Mouse (Mus musculus) embryonic facial prominence, embryonic 11.5 days (tissue): ENCODE results near the gene Slc28a2. TPM values are rescaled to one million over a fixed set of nuclear protein-coding genes. Genes with fewer than 3 reads are reported as not detected.
"Not testable (repeated sequence)": the region's sequence is repeated elsewhere in the genome, so short reads cannot be mapped to it uniquely, and the experiment has no call there.

Experiments
- ATAC-seq: fragments of 200-750 bp; cut with Nextera tagmentation; replicated peaks from 2 replicates; pipeline ENCODE4 v1.8.0; 2017; ENCODE audit warnings: low read depth; ENCODE audit not compliant: insufficient number of reproducible peaks, low FRiP score, low TSS enrichment
- DNase-seq: peaks from one replicate; pipeline ENCODE4 v3.0.0-alpha.2; 2015; ENCODE audit warnings: low spot score
- H3K27ac ChIP-seq: fragments of 300-500 bp; sonication (generic); replicated peaks from 2 replicates; pipeline ENCODE4 v1.5.1; 2014; ENCODE audit warnings: mild to moderate bottlenecking, low read depth, low read length, control low read depth
- H3K27me3 ChIP-seq: fragments of 300-500 bp; sonication (generic); 2 replicates; pipeline ENCODE4 v1.6.1; 2014; ENCODE audit warnings: mild to moderate bottlenecking, low read length, moderate library complexity, mixed read lengths; ENCODE audit not compliant: control insufficient read depth, insufficient read depth
- H3K36me3 ChIP-seq: fragments of 300-500 bp; sonication (generic); replicated peaks from 2 replicates; pipeline ENCODE4 v1.6.1; 2014; ENCODE audit warnings: low read depth, mild to moderate bottlenecking, low read length, moderate library complexity, mixed read lengths; ENCODE audit not compliant: control insufficient read depth, insufficient read depth
- H3K4me1 ChIP-seq: fragments of 300-500 bp; sonication (generic); 2 replicates; pipeline ENCODE4 v1.6.1; 2014; ENCODE audit warnings: low read length, mixed read lengths; ENCODE audit not compliant: control insufficient read depth, insufficient read depth
- H3K4me2 ChIP-seq: fragments of 300-500 bp; sonication (generic); 2 replicates; pipeline ENCODE4 v1.6.1; 2014; ENCODE audit warnings: low read depth, mild to moderate bottlenecking, control low read depth, low read length, moderate library complexity
- H3K4me3 ChIP-seq: fragments of 300-500 bp; sonication (generic); 2 replicates; pipeline ENCODE4 v1.5.1; 2014; ENCODE audit warnings: low read depth, low read length, control low read depth
- H3K9ac ChIP-seq: fragments of 300-500 bp; sonication (generic); replicated peaks from 2 replicates; pipeline ENCODE4 v1.6.1; 2014; ENCODE audit warnings: mild to moderate bottlenecking, control low read depth, low read length
- H3K9me3 ChIP-seq: fragments of 300-500 bp; sonication (generic); replicated peaks from 2 replicates; pipeline ENCODE4 v1.6.1; 2016; ENCODE audit warnings: mild to moderate bottlenecking, low read length, inconsistent platforms, mixed read lengths; ENCODE audit not compliant: control insufficient read depth
- WGBS: fragments of 180-500 bp; shearing (Covaris S2); extraction: QIAGEN DNeasy Blood & Tissue Kit; methylation state at CpG from one replicate; pipeline ENCODE4 v1.1.7; 2014; 5-methylcytosine and 5-hydroxymethylcytosine counted together
- polyA plus RNA-seq: library from polyadenylated mRNA; unstranded; fragments of >200 nt; fragmentation: Nextera tagmentation; extraction: Ambion mirVana; gene quantifications from 2 replicates; pipeline ENCODE4 v1.2.1, GENCODE M21; 2014

The Slc28a2 gene
- 0.15 and 0.28 TPM in 2 replicates for polyA plus RNA-seq

GRCm38 (mm10) chr2:122426200-122426599 lies at the start of gene Slc28a2:
Gene Slc28a2 (plus strand): TSS chr2:122426477.
- H3K36me3 ChIP-seq, H3K27ac ChIP-seq, H3K4me2 ChIP-seq, H3K4me1 ChIP-seq, ATAC-seq, DNase-seq, H3K9me3 ChIP-seq, H3K4me3 ChIP-seq, H3K27me3 ChIP-seq, H3K9ac ChIP-seq: not testable (repeated sequence)
- WGBS: 53% methylated on average over 3 of the region's 3 CpGs

- Histone ChIP-seq H3K4me2 (peak overlapping the region; percentile 46), H3K36me3 (no peaks in the 10 kb centered on the region), H3K4me1 (no peaks in the 10 kb centered on the region), H3K27me3 (no peaks in the 10 kb centered on the region), H3K9me3 (no peaks in the 10 kb centered on the region), H3K27ac (peak overlapping the region; percentile 72), H3K4me3 (peak overlapping the region; percentile 59), H3K9ac (peak overlapping the region; percentile 77)
- DNase-seq: peak; percentile 96
- WGBS: under 1% methylated on average over 28 of the region's 28 CpGs
- peak; percentile 92 for ATAC-seq
Observed at GRCm38 (mm10) chr2:122377215-122377674, 49.0 kb upstream of the Slc28a2 start.

GRCm38 (mm10) chr2:122377751-122378246 lies 48.5 kb upstream of the Slc28a2 start:
- under 1% methylated on average over 26 of the region's 26 CpGs for WGBS
- DNase-seq (peak; percentile 83), ATAC-seq (peak; percentile 88)
- Histone ChIP-seq H3K27ac (peak overlapping the region; percentile 72), H3K27me3 (no peaks in the 10 kb centered on the region), H3K4me3 (peak overlapping the region; percentile 59), H3K9ac (peak overlapping the region; percentile 77), H3K36me3 (no peaks in the 10 kb centered on the region), H3K4me2 (peak overlapping the region; percentile 46), H3K4me1 (no peaks in the 10 kb centered on the region), H3K9me3 (no peaks in the 10 kb centered on the region)

GRCm38 (mm10) chr2:122378421-122379291 lies 47.6 kb upstream of the Slc28a2 start:
- Histone ChIP-seq H3K4me3 (peak overlapping the region; percentile 59), H3K9me3 (no peaks in the 10 kb centered on the region), H3K9ac (no peak overlapping the region), H3K4me2 (peak overlapping the region; percentile 19), H3K27me3 (no peaks in the 10 kb centered on the region), H3K4me1 (no peaks in the 10 kb centered on the region), H3K27ac (no peak overlapping the region), H3K36me3 (no peaks in the 10 kb centered on the region)
- ATAC-seq (no peak), DNase-seq (peak; percentile 76)
- WGBS: 20% methylated on average over 8 of the region's 8 CpGs

GRCm38 (mm10) chr2:122379292-122379650 lies 47.0 kb upstream of the Slc28a2 start:
- ATAC-seq (no peak), DNase-seq (no peak)
- WGBS: 42% methylated on average over 2 of the region's 2 CpGs
- Histone ChIP-seq H3K27me3 (no peaks in the 10 kb centered on the region), H3K4me2 (no peak overlapping the region), H3K36me3 (no peaks in the 10 kb centered on the region), H3K9ac (no peak overlapping the region), H3K4me1 (no peaks in the 10 kb centered on the region), H3K27ac (no peak overlapping the region), H3K4me3 (no peak overlapping the region), H3K9me3 (no peaks in the 10 kb centered on the region)

- 13% methylated on average over 11 of the region's 11 CpGs for WGBS
- H3K27ac ChIP-seq: no peak overlapping the region
- H3K9ac ChIP-seq: no peak overlapping the region
- H3K4me3 ChIP-seq: 0 out of 2 replicates have a peak overlapping the region, but pooled peaks have one; percentile 5
- H3K4me1 ChIP-seq: no peaks in the 10 kb centered on the region
- peak overlapping the region; percentile 19 for H3K4me2 ChIP-seq
- DNase-seq (peak; percentile 79), ATAC-seq (no peak)
- H3K27me3 ChIP-seq: no peaks in the 10 kb centered on the region
- H3K36me3 ChIP-seq: no peaks in the 10 kb centered on the region
- no peaks in the 10 kb centered on the region for H3K9me3 ChIP-seq
Observed at GRCm38 (mm10) chr2:122380768-122381311, 45.4 kb upstream of the Slc28a2 start.

GRCm38 (mm10) chr2:122381329-122382103 lies 44.8 kb upstream of the Slc28a2 start:
- WGBS: 71% methylated on average over 16 of the region's 16 CpGs
- Histone ChIP-seq H3K36me3 (no peaks in the 10 kb centered on the region), H3K4me2 (no peak overlapping the region), H3K27ac (no peak overlapping the region), H3K9ac (no peak overlapping the region), H3K9me3 (no peaks in the 10 kb centered on the region), H3K4me3 (no peak overlapping the region), H3K4me1 (no peaks in the 10 kb centered on the region), H3K27me3 (no peaks in the 10 kb centered on the region)
- no peak for ATAC-seq
- no peak for DNase-seq
